Mouse (Mus musculus) cerebellum, adult 2 months (tissue): ENCODE data around the gene Mypop. TPM values are rescaled to one million over a fixed set of nuclear protein-coding genes. Genes with fewer than 3 reads are reported as not detected.

Source experiments
- DNase-seq, 2 experiments: peaks; one replicate each; pipeline ENCODE4 v3.0.0; 2021
- H3K27ac ChIP-seq: fragments of 200-500 bp; 2 replicates; pipeline ENCODE4 v1.5.1; 2012; ENCODE audit warnings: low read length, control low read depth, inconsistent platforms; ENCODE audit not compliant: insufficient read depth
- H3K27me3 ChIP-seq: fragments of 200-500 bp; 2 replicates; pipeline ENCODE4 v1.6.1; 2012; ENCODE audit warnings: inconsistent platforms, mild to moderate bottlenecking, low read length, moderate library complexity; ENCODE audit not compliant: control insufficient read depth, insufficient read depth
- H3K4me1 ChIP-seq: fragments of 200-500 bp; 2 replicates; pipeline ENCODE4 v1.6.1; 2011; ENCODE audit warnings: low read length; ENCODE audit not compliant: control insufficient read depth, insufficient read depth
- H3K4me3 ChIP-seq: fragments of 200-500 bp; replicated peaks from 2 replicates; pipeline ENCODE3; 2011; ENCODE audit warnings: mild to moderate bottlenecking, low read depth, low read length, control low read depth; ENCODE audit not compliant: insufficient read depth
- CTCF ChIP-seq: fragments of 200-500 bp; IDR thresholded peaks from 2 replicates; pipeline ENCODE4 v1.5.1; 2011; ENCODE audit warnings: low read depth, mild to moderate bottlenecking, control low read depth, low read length, moderate library complexity, borderline replicate concordance; ENCODE audit not compliant: insufficient read depth
- POLR2A ChIP-seq: fragments of 200-500 bp; IDR thresholded peaks from 2 replicates; pipeline ENCODE4 v1.6.1; 2011; ENCODE audit warnings: low read length, control low read depth, borderline replicate concordance; ENCODE audit not compliant: insufficient read depth
- WGBS: fragments of 180-500 bp; shearing (Covaris S2); methylation state at CpG from one replicate; pipeline ENCODE4 v1.1.7; 2018; 5-methylcytosine and 5-hydroxymethylcytosine counted together
- polyA plus RNA-seq: library from polyadenylated mRNA; depleted of rRNA; stranded (reverse); fragments of >200 nt; gene quantifications from 2 replicates; pipeline ENCODE4 v1.2.3, GENCODE M21; 2012

The Mypop gene
- polyA plus RNA-seq, 1 experiment, result 55.3 TPM

GRCm38 (mm10) chr7:18957569-18958383 is 33.3 kb upstream of the Mypop start:
- 1% methylated on average over 99 of the region's 107 CpGs for WGBS
- peaks cover 8% of the 10 kb centered on the region for H3K4me1 ChIP-seq
- peak overlapping the region; percentile 47 for H3K27ac ChIP-seq
- no peaks in the 10 kb centered on the region for H3K27me3 ChIP-seq
- no peak; the same call in 1 of the 2 replicates for TF ChIP-seq CTCF
- 0 out of 2 replicates have a peak, but pooled peaks have one; percentile 16 for TF ChIP-seq POLR2A
- DNase-seq, result peak; percentile 78 to 80
- H3K4me3 ChIP-seq, result peak overlapping the region; percentile 60

- peak overlapping the region; percentile 60 for H3K4me3 ChIP-seq
- peaks cover 8% of the 10 kb centered on the region for H3K4me1 ChIP-seq
- H3K27me3 ChIP-seq, result no peaks in the 10 kb centered on the region
- H3K27ac ChIP-seq, result peak overlapping the region; percentile 47
- peak in 1 of 2 experiments; percentile 51 for DNase-seq
- 3% methylated on average over 21 of the region's 21 CpGs for WGBS
- TF ChIP-seq CTCF (no peak), POLR2A (no peak)
Measured at GRCm38 (mm10) chr7:18958384-18958766, 32.7 kb upstream of the Mypop start.

- TF ChIP-seq POLR2A (no peak), CTCF (no peak)
- 67% methylated on average over 8 of the region's 8 CpGs for WGBS
- H3K4me3 ChIP-seq, result no peak overlapping the region
- no peak overlapping the region for H3K27ac ChIP-seq
- peaks cover 8% of the 10 kb centered on the region for H3K4me1 ChIP-seq
- no peak for DNase-seq
- H3K27me3 ChIP-seq, result no peaks in the 10 kb centered on the region
Measured at GRCm38 (mm10) chr7:18959446-18959845, 31.6 kb upstream of the Mypop start.

GRCm38 (mm10) chr7:18962171-18962792 is 28.8 kb upstream of the Mypop start:
- no peak for DNase-seq
- no peaks in the 10 kb centered on the region for H3K27me3 ChIP-seq
- H3K4me1 ChIP-seq, result peaks cover 8% of the 10 kb centered on the region
- H3K4me3 ChIP-seq, result no peak overlapping the region
- H3K27ac ChIP-seq, result no peak overlapping the region
- WGBS, result 12% methylated on average over 17 of the region's 17 CpGs
- TF ChIP-seq CTCF, result no peak
- TF ChIP-seq POLR2A, result no peak

- 17% methylated on average over 20 of the region's 20 CpGs for WGBS
- no peaks in the 10 kb centered on the region for H3K27me3 ChIP-seq
- no peak overlapping the region for H3K4me3 ChIP-seq
- no peak for DNase-seq
- TF ChIP-seq POLR2A, result no peak
- no peak for TF ChIP-seq CTCF
- no peak overlapping the region for H3K27ac ChIP-seq
- H3K4me1 ChIP-seq, result peaks cover 8% of the 10 kb centered on the region
Measured at GRCm38 (mm10) chr7:18962795-18963194, 28.2 kb upstream of the Mypop start.

GRCm38 (mm10) chr7:18963294-18963843 is 27.7 kb upstream of the Mypop start:
- WGBS, result 32% methylated on average over 19 of the region's 19 CpGs
- DNase-seq, result no peak

GRCm38 (mm10) chr7:18965312-18965711 is 25.7 kb upstream of the Mypop start:
- TF ChIP-seq POLR2A (no peak), CTCF (no peak)
- Histone ChIP-seq H3K4me3 (no peak overlapping the region), H3K4me1 (peaks cover 3% of the 10 kb centered on the region), H3K27ac (no peak overlapping the region), H3K27me3 (no peaks in the 10 kb centered on the region)
- WGBS, result 88% methylated on average over 5 of the region's 5 CpGs
- DNase-seq, result no peak

More at GRCm38 (mm10) chr7:18963294-18963843, 27.7 kb upstream of the Mypop start:
- TF ChIP-seq POLR2A (no peak), CTCF (no peak)
- Histone ChIP-seq H3K27ac (no peak overlapping the region), H3K4me3 (no peak overlapping the region), H3K27me3 (no peaks in the 10 kb centered on the region), H3K4me1 (peaks cover 7% of the 10 kb centered on the region)
